ENCODE assay signal across 10 mouse cellular contexts in the genomic region with DNA sequence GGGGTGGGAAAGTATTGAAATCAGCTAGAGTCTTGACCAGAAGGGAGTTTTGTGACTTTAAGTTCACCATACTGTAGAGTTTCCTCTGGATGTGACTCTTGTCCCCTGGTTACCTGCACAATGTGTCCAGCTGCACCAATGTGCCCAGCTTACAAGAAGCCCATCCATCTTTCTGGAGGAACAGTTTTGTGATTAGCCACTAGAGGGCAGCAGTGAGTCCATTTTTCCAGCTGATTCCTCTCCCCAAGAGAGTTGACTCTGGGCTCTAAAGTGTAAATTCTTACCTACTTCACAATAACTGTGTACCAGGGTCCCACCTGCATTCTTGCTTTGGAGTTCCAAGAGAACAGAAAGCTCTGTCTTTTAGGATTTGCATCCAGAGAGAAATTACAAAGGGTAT.
DNase-seq lines count a peak whose midpoint lies in the region; ATAC-seq and TF ChIP-seq lines count a peak whose summit lies in the region.
"Had no signal": no experiment of that assay in that cellular context is flagged by ENCODE, and none has a peak within 500 bp of the region (broad histone marks: within the 10 kb centered on the region; RNA-seq: fewer than 3 reads in every experiment).

No protein-coding gene starts in this region.

- no peak overlapping the region for H3K9ac ChIP-seq in liver, embryonic 11.5 days (ENCODE audit: low read depth, low read length)
- H3K9ac ChIP-seq: limb, embryonic 12.5 days; stomach, embryonic 15.5 days had no signal

- no peaks in the 10 kb centered on the region for H3K36me3 ChIP-seq in spleen, adult 2 months (ENCODE audit: control insufficient read depth, insufficient read depth, low read length)
- no peaks in the 10 kb centered on the region for H3K36me3 ChIP-seq in liver, embryonic 11.5 days (ENCODE audit: control insufficient read depth, insufficient read depth, low read length)
- H3K36me3 ChIP-seq: limb, embryonic 12.5 days; stomach, embryonic 15.5 days had no signal

- TF ChIP-seq POLR2A in spleen, adult 2 months (IDR thresholded peaks at IDR 0.05; ENCODE audit: low read depth, low read length) = no peak

- ATAC-seq in common myeloid progenitor, adult 5-6 weeks (replicated peaks; ENCODE audit: low read depth, poor library complexity, severe bottlenecking) = peak; percentile 52; the same call in 1 of the 2 replicates
- ATAC-seq in liver, embryonic 11.5 days (replicated peaks; ENCODE audit: low FRiP score) = no peak

- no peaks in the 10 kb centered on the region for H3K27me3 ChIP-seq in spleen, adult 2 months (ENCODE audit: control insufficient read depth, insufficient read depth, low read length)
- no peaks in the 10 kb centered on the region for H3K27me3 ChIP-seq in liver, embryonic 11.5 days (replicated peaks; ENCODE audit: control insufficient read depth, insufficient read depth, low read length)
- H3K27me3 ChIP-seq: limb, embryonic 12.5 days; stomach, embryonic 15.5 days had no signal

- H3K4me1 ChIP-seq in spleen, adult 2 months (ENCODE audit: control insufficient read depth, insufficient read depth, insufficient read length) = no peaks in the 10 kb centered on the region
- H3K4me1 ChIP-seq in liver, embryonic 11.5 days (replicated peaks; ENCODE audit: control insufficient read depth, insufficient read depth, low read length) = no peaks in the 10 kb centered on the region
- H3K4me1 ChIP-seq: stomach, embryonic 15.5 days had no signal

- DNase-seq in adrenal gland, adult (ENCODE audit: inconsistent age in 2 of 2, low spot score in 1 of 2) = peak; percentile 37 to 85
- DNase-seq in adrenal gland, postnatal 4 days (ENCODE audit: low spot score in 2 of 2) = no peak
- DNase-seq in spleen, adult 2 months (ENCODE audit: low read depth in 1 of 2, low spot score in 2 of 2) = no peak
- no peak for DNase-seq in spleen, adult 12 weeks (ENCODE audit: low spot score)
- DNase-seq in kidney, postnatal 10 days = peak; percentile 69
- DNase-seq in liver, embryonic 11.5 days (ENCODE audit: low spot score) = peak; percentile 38
- DNase-seq in right cerebral cortex, postnatal 4 days = peak; percentile 54

- H3K27ac ChIP-seq in spleen, adult 2 months (ENCODE audit: insufficient read depth, low read length) = no peak overlapping the region
- no peak overlapping the region for H3K27ac ChIP-seq in liver, embryonic 11.5 days (ENCODE audit: low read depth, low read length)
- H3K27ac ChIP-seq: limb, embryonic 12.5 days; stomach, embryonic 15.5 days had no signal

- H3K9me3 ChIP-seq in liver, embryonic 11.5 days (ENCODE audit: control insufficient read depth, low read length) = no peaks in the 10 kb centered on the region
- H3K9me3 ChIP-seq: stomach, embryonic 15.5 days had no signal

- H3K4me3 ChIP-seq in spleen, adult 2 months (ENCODE audit: extremely low read depth, insufficient read depth, insufficient read length) = no peak overlapping the region
- H3K4me3 ChIP-seq in liver, embryonic 11.5 days (ENCODE audit: low read depth, low read length) = no peak overlapping the region
- H3K4me3 ChIP-seq: limb, embryonic 12.5 days; stomach, embryonic 15.5 days had no signal

- H3K4me2 ChIP-seq in liver, embryonic 11.5 days = no peak overlapping the region
- H3K4me2 ChIP-seq: limb, embryonic 12.5 days; stomach, embryonic 15.5 days had no signal

- TF ChIP-seq CTCF in spleen, adult 2 months (IDR thresholded peaks at IDR 0.05; ENCODE audit: extremely low read depth, insufficient read depth, insufficient read length, insufficient replicate concordance) = peak; percentile 23; the same call in 1 of the 2 replicates

Comparison
In these comparisons a context has a peak if more than half of its experiments do, and no peak if none do; other contexts are left out.
1. DNase-seq: peak in adrenal gland, adult (2 of 2), kidney, postnatal 10 days (single experiment), liver, embryonic 11.5 days (single experiment) and right cerebral cortex, postnatal 4 days (single experiment); none in adrenal gland, postnatal 4 days (0 of 2), spleen, adult 2 months (0 of 2) and spleen, adult 12 weeks (single experiment).